Mouse (Mus musculus) cortical plate, adult 2 months (tissue): ENCODE results near the gene Ip6k3.

Experiments
- CTCF ChIP-seq: fragments of 200-500 bp; IDR thresholded peaks from 2 replicates; pipeline ENCODE4 v1.5.1; 2011; ENCODE audit warnings: mild to moderate bottlenecking, control low read depth, low read length; ENCODE audit not compliant: insufficient read depth; ENCODE audit errors: extremely low read depth
- POLR2A ChIP-seq: fragments of 200-500 bp; IDR thresholded peaks from 2 replicates; pipeline ENCODE4 v1.6.1; 2011; ENCODE audit warnings: mild to moderate bottlenecking, low read length, control low read depth; ENCODE audit not compliant: insufficient read depth; ENCODE audit errors: extremely low read depth

GRCm38 (mm10) chr17:27203358-27204074 is 35.9 kb upstream of the Ip6k3 start:
- TF ChIP-seq POLR2A = no peak
- TF ChIP-seq CTCF = no peak
